Mouse (Mus musculus) myocyte (in vitro differentiated cells): ENCODE measurements at regions not wholly inside any gene's neighbourhood (a gene's known extent, or its start where the extent isn't known, plus 50 kb on each side); places are given as distances from the start of the nearest gene placed in this dataset.

ENCODE experiments used
- H3K27me3 ChIP-seq: one replicate; pipeline ENCODE4 v1.6.1; 2011; ENCODE audit not compliant: control insufficient read depth, insufficient read depth, insufficient read length
- H3K36me3 ChIP-seq: one replicate; pipeline ENCODE4 v1.6.1; 2011; ENCODE audit not compliant: control insufficient read depth, insufficient read depth
- H3K4me2 ChIP-seq: one replicate; pipeline ENCODE4 v1.6.1; 2011; ENCODE audit warnings: low read depth, control low read depth
- H3K4me3 ChIP-seq: one replicate; pipeline ENCODE4 v1.5.1; 2011; ENCODE audit warnings: mild to moderate bottlenecking, control low read depth, moderate library complexity
- H3K79me2 ChIP-seq: one replicate; pipeline ENCODE4 v1.6.1; 2011; ENCODE audit not compliant: control insufficient read depth, insufficient read depth
- H3ac ChIP-seq: one replicate; pipeline ENCODE4 v1.6.1; 2011; ENCODE audit not compliant: control insufficient read depth, insufficient read length
- CEBPB ChIP-seq: IDR thresholded peaks from 2 replicates; pipeline ENCODE4 v1.6.1; 2011; ENCODE audit warnings: mild to moderate bottlenecking, moderate library complexity; ENCODE audit not compliant: poor library complexity, insufficient read depth, severe bottlenecking
- E2F4 ChIP-seq: IDR thresholded peaks from one replicate; pipeline ENCODE4 v1.6.1; 2011; ENCODE audit warnings: mild to moderate bottlenecking, control low read depth, moderate library complexity; ENCODE audit not compliant: insufficient read depth
- MAX ChIP-seq: IDR thresholded peaks from one replicate; pipeline ENCODE4 v1.6.1; 2011; ENCODE audit warnings: low read depth, mild to moderate bottlenecking, control low read depth
- MYOD1 ChIP-seq, 3 experiments: IDR thresholded peaks; one replicate each; pipeline ENCODE4 v1.6.1; 2011; ENCODE audit warnings: control low read depth in 2 of 3, low read depth in 2 of 3, mild to moderate bottlenecking in 2 of 3, moderate library complexity in 1 of 3; ENCODE audit not compliant: insufficient read length in 2 of 3, control insufficient read depth in 1 of 3
- MYOG ChIP-seq, 3 experiments: IDR thresholded peaks; one replicate each; pipeline ENCODE4 v1.6.1; 2011; ENCODE audit warnings: control low read depth in 2 of 3, low read depth in 2 of 3, mild to moderate bottlenecking in 2 of 3; ENCODE audit not compliant: insufficient read length in 2 of 3, control insufficient read depth in 1 of 3, insufficient read depth in 1 of 3
- POLR2A ChIP-seq: IDR thresholded peaks from one replicate; pipeline ENCODE4 v1.6.1; 2011; ENCODE audit warnings: low read depth, mild to moderate bottlenecking, control low read depth, moderate library complexity; ENCODE audit not compliant: insufficient read length
- POLR2AphosphoS2 ChIP-seq: IDR thresholded peaks from one replicate; pipeline ENCODE4 v1.6.1; 2011; ENCODE audit warnings: low read depth, control low read depth; ENCODE audit not compliant: insufficient read length
- REST ChIP-seq: IDR thresholded peaks from one replicate; pipeline ENCODE4 v1.6.1; 2011; ENCODE audit warnings: mild to moderate bottlenecking, control low read depth, moderate library complexity; ENCODE audit not compliant: insufficient read depth, insufficient read length
- SRF ChIP-seq: IDR thresholded peaks from one replicate; pipeline ENCODE4 v1.6.1; 2011; ENCODE audit warnings: low read depth; ENCODE audit not compliant: control insufficient read depth, insufficient read length
- TCF12 ChIP-seq: IDR thresholded peaks from one replicate; pipeline ENCODE4 v1.6.1; 2011; ENCODE audit warnings: mild to moderate bottlenecking, control low read depth; ENCODE audit not compliant: poor library complexity, insufficient read depth, severe bottlenecking
- TCF3 ChIP-seq: IDR thresholded peaks from one replicate; pipeline ENCODE4 v1.6.1; 2011; ENCODE audit warnings: low read depth, control low read depth; ENCODE audit not compliant: insufficient read length
- USF1 ChIP-seq: IDR thresholded peaks from one replicate; pipeline ENCODE4 v1.6.1; 2011; ENCODE audit warnings: low read depth, mild to moderate bottlenecking, control low read depth, moderate library complexity

GRCm38 (mm10) chr13:83865932-83866685, 356.0 kb upstream of the Tmem161b start:
- TF ChIP-seq CEBPB: no peak
- TF ChIP-seq POLR2AphosphoS2: no peak
- no peak for TF ChIP-seq POLR2A
- no peak for TF ChIP-seq MAX
- TF ChIP-seq SRF: no peak
- no peak for TF ChIP-seq MYOD1 (IDR thresholded peaks at IDR 0.05; ENCODE audit: control insufficient read depth in 1 of 3, insufficient read length in 2 of 3, low read depth in 2 of 3)
- no peak for TF ChIP-seq USF1
- TF ChIP-seq E2F4: no peak
- TF ChIP-seq REST: no peak
- no peaks in the 10 kb centered on the region for H3K27me3 ChIP-seq
- H3ac ChIP-seq: no peak overlapping the region
- no peak overlapping the region for H3K4me2 ChIP-seq
- H3K4me3 ChIP-seq: no peak overlapping the region
- H3K79me2 ChIP-seq: no peaks in the 10 kb centered on the region
- H3K36me3 ChIP-seq: no peaks in the 10 kb centered on the region

DNA sequence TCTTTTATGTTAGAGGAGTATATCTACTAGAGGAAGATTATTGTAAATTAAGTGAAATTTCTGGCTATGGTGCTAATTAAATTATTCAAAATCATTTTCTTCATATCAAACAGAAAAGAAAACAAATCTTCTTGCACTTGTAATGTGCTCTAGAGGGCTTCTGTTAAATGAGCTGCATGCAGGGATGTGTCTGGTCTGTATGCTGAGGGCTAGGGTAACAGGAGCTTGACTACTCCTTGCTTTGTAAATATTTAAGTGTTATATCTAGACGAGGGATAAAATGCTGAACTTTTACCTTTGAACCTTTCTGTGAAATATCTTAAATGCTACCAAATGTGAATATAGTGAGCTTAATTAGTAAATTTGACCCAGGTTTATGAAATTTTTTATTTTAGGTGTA, 354.9 kb upstream of the Tmem161b start:
- TF ChIP-seq MAX (no peak), REST (no peak), SRF (no peak), POLR2A (no peak), TCF12 (no peak), TCF3 (no peak), E2F4 (no peak), USF1 (no peak), CEBPB (no peak), MYOD1 (IDR thresholded peaks at IDR 0.05; ENCODE audit: control insufficient read depth in 1 of 3, insufficient read length in 2 of 3, low read depth in 2 of 3) (no peak), POLR2AphosphoS2 (no peak), MYOG (IDR thresholded peaks at IDR 0.05; ENCODE audit: control insufficient read depth in 1 of 3, insufficient read depth in 1 of 3, insufficient read length in 2 of 3, low read depth in 2 of 3) (no peak)
- Histone ChIP-seq H3ac (no peak overlapping the region), H3K4me2 (no peak overlapping the region), H3K36me3 (no peaks in the 10 kb centered on the region), H3K4me3 (no peak overlapping the region), H3K79me2 (no peaks in the 10 kb centered on the region), H3K27me3 (no peaks in the 10 kb centered on the region)

- no peak overlapping the region for H3K4me2 ChIP-seq
- H3ac ChIP-seq: no peak overlapping the region
- H3K79me2 ChIP-seq: no peaks in the 10 kb centered on the region
- no peak for TF ChIP-seq REST
- TF ChIP-seq POLR2A: no peak
- no peak for TF ChIP-seq TCF3
- no peak for TF ChIP-seq MYOD1 (IDR thresholded peaks at IDR 0.05; ENCODE audit: control insufficient read depth in 1 of 3, insufficient read length in 2 of 3, low read depth in 2 of 3)
- no peak for TF ChIP-seq SRF
- TF ChIP-seq MYOG (IDR thresholded peaks at IDR 0.05; ENCODE audit: control insufficient read depth in 1 of 3, insufficient read depth in 1 of 3, insufficient read length in 2 of 3, low read depth in 2 of 3): no peak
- no peak for TF ChIP-seq MAX
- TF ChIP-seq TCF12: no peak
- no peak for TF ChIP-seq POLR2AphosphoS2
- TF ChIP-seq CEBPB: no peak
- no peak for TF ChIP-seq USF1
- no peaks in the 10 kb centered on the region for H3K27me3 ChIP-seq
- H3K4me3 ChIP-seq: no peak overlapping the region
- no peaks in the 10 kb centered on the region for H3K36me3 ChIP-seq
Observed at GRCm38 (mm10) chr13:83867831-83868473, 354.1 kb upstream of the Tmem161b start.

- no peak overlapping the region for H3K4me3 ChIP-seq
- no peaks in the 10 kb centered on the region for H3K79me2 ChIP-seq
- TF ChIP-seq MAX (no peak), POLR2A (no peak), E2F4 (no peak), MYOD1 (IDR thresholded peaks at IDR 0.05; ENCODE audit: control insufficient read depth in 1 of 3, insufficient read length in 2 of 3, low read depth in 2 of 3) (no peak), SRF (no peak), CEBPB (no peak), TCF12 (no peak), POLR2AphosphoS2 (no peak), USF1 (no peak), MYOG (IDR thresholded peaks at IDR 0.05; ENCODE audit: control insufficient read depth in 1 of 3, insufficient read depth in 1 of 3, insufficient read length in 2 of 3, low read depth in 2 of 3) (no peak), REST (no peak)
Observed at GRCm38 (mm10) chr13:83868922-83869321, 353.2 kb upstream of the Tmem161b start.

More at GRCm38 (mm10) chr13:83868922-83869321, 353.2 kb upstream of the Tmem161b start:
- H3ac ChIP-seq: no peak overlapping the region
- H3K4me2 ChIP-seq: no peak overlapping the region
- H3K27me3 ChIP-seq: no peaks in the 10 kb centered on the region
- H3K36me3 ChIP-seq: no peaks in the 10 kb centered on the region
